Mouse (Mus musculus): ENCODE results near the gene Esr2. TPM values are rescaled to one million over a fixed set of nuclear protein-coding genes. Genes with fewer than 3 reads are reported as not detected.
A peak's percentile ranks its signal among the peaks of the same experiment; 100 is the strongest.

Esr2 gene
- polyA plus RNA-seq, 1 experiment from 2014 or later, result 0.39 TPM

- Histone ChIP-seq H3K4me1 (no peaks in the 10 kb centered on the region), H3K27ac (no peak overlapping the region), H3K9ac (no peak overlapping the region), H3K4me3 (no peak overlapping the region), H3K9me3 (no peaks in the 10 kb centered on the region), H3K4me2 (no peak overlapping the region), H3K36me3 (replicated peaks) (peaks cover 54% of the 10 kb centered on the region), H3K27me3 (replicated peaks) (no peaks in the 10 kb centered on the region)
- no peak for ATAC-seq (replicated peaks)
- WGBS, result 79% methylated on average over 30 of the region's 30 CpGs
These were observed 81.7 kb downstream of the Esr2 start for GRCm38 (mm10) chr12:76095117-76096035.

DNA sequence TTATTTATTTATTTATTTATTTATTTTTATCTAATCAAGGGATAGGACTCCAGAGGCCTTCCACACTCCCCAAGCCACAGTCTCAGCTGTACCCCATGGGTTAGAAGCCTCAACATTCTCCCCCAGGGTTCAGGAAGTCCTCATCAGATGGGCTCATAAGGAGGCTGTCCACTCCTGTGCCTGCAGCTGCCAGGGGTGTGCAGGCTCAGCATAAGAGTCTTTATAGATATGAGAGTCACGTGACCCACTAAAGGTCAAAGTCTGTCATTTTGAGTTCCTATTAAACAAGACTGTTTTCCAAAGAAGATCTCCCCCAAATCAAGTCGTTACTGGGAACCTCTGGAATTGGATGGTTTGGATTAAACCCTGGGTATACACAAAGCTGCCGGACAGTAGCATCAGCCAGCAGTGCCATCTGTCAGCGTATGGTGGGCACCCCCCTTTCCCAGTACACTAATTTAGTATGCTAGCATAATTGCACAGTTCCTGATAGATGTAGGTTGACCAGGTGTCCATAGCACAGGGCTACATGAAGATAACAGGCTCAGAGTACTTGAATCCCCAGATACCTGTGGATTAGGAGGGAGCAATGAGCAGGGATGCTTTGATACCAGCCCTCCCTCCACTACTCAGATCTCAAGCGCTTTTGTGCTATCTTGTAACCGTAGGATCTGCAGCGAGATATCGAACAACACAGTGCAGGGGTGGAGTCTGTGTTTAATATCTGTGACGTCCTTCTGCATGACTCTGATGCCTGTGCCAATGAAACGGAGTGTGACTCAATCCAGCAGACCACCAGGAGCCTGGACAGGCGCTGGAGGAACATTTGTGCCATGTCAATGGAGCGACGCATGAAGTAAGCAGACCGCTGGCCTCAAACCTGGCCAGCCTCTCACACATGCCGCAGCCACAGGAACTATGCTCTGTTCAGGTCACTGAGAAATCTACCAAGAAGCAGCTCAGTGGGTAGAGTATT is 83.2 kb downstream of the Esr2 start:
- Histone ChIP-seq H3K4me3 (no peak overlapping the region), H3K27ac (no peak overlapping the region), H3K9me3 (no peaks in the 10 kb centered on the region), H3K27me3 (replicated peaks) (no peaks in the 10 kb centered on the region), H3K9ac (no peak overlapping the region), H3K4me1 (no peaks in the 10 kb centered on the region), H3K4me2 (no peak overlapping the region), H3K36me3 (replicated peaks) (peaks cover 39% of the 10 kb centered on the region)
- 91% methylated on average over 15 of the region's 15 CpGs for WGBS
- ATAC-seq (replicated peaks), result no peak

DNA sequence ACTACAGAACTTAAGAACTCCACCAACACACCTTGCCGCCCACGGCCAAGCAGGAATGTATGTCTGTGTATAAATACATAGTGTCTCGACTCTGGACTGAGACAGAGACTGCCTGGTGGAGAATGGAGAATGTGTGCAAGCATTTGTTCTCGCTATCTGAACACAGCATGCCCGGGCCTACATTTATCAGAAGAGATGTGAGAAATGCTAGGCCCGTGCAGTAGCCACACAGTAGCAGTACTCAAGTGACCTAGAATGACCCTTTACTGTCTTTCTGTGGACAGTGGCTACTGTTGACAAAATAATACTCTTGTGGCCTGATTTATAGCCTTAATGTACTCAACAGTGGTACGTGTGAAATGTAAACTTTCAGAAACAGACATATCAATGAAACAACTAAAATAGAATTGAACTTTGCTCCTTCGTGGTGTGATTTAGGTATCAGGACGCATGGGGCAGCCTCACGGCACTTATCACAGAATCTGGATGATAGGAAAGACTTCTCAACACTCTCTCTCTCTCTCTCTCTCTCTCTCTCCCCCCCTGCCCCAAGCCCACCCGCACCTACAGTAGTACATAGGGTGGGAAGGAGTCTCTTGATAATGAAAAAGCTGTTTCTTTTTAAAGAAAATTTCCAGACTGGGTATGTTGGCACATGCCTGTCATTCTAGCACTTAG is 84.1 kb downstream of the Esr2 start:
- Histone ChIP-seq H3K9ac (no peak overlapping the region), H3K27ac (no peak overlapping the region), H3K4me3 (no peak overlapping the region), H3K4me1 (no peaks in the 10 kb centered on the region), H3K27me3 (replicated peaks) (no peaks in the 10 kb centered on the region), H3K9me3 (no peaks in the 10 kb centered on the region), H3K4me2 (no peak overlapping the region), H3K36me3 (replicated peaks) (peaks cover 29% of the 10 kb centered on the region)
- 90% methylated on average over 11 of the region's 11 CpGs for WGBS
- ATAC-seq (replicated peaks), result no peak

- no peak overlapping the region for H3K4me2 ChIP-seq
- H3K4me1 ChIP-seq, result peaks cover 16% of the 10 kb centered on the region; the same call in 1 of the 2 replicates
- 80% methylated on average over 13 of the region's 13 CpGs for WGBS
These were observed 90.0 kb downstream of the Esr2 start for GRCm38 (mm10) chr12:76087025-76087424.

GRCm38 (mm10) chr12:76085956-76086905 is 90.8 kb downstream of the Esr2 start:
- WGBS, result 79% methylated on average over 15 of the region's 15 CpGs
- Histone ChIP-seq H3K27me3 (replicated peaks) (no peaks in the 10 kb centered on the region), H3K9me3 (no peaks in the 10 kb centered on the region), H3K36me3 (replicated peaks) (peaks cover 3% of the 10 kb centered on the region; the same call in 1 of the 2 replicates), H3K9ac (no peak overlapping the region), H3K4me2 (no peak overlapping the region), H3K27ac (no peak overlapping the region), H3K4me1 (peaks cover 16% of the 10 kb centered on the region), H3K4me3 (no peak overlapping the region)
- no peak for ATAC-seq (replicated peaks)

More at GRCm38 (mm10) chr12:76087025-76087424, 90.0 kb downstream of the Esr2 start:
- Histone ChIP-seq H3K4me3 (no peak overlapping the region), H3K9me3 (no peaks in the 10 kb centered on the region), H3K27ac (no peak overlapping the region), H3K27me3 (replicated peaks) (no peaks in the 10 kb centered on the region), H3K36me3 (replicated peaks) (peaks cover 3% of the 10 kb centered on the region; the same call in 1 of the 2 replicates), H3K9ac (no peak overlapping the region)
- no peak for ATAC-seq (replicated peaks)

DNA sequence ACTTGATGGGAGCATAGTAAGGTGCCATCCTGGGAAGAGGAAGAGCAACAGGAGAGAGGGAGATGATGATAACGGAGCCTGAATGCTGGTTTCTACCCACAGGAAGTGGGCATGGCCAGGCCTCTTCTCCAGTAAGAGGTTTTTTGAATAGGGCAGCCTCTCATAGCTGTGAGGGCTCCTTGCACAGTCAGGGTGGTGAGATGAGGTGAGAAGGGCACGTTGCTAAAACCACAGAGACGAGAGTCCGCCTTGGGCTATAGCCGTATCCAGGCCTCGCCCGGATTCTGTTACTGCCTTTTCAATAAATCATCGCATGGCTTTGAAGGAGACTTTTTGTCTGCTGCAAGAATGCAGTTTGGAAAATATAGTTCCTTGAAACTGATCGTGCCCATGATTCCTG is 92.0 kb downstream of the Esr2 start:
- no peaks in the 10 kb centered on the region; the same call in 1 of the 2 replicates for H3K36me3 ChIP-seq (replicated peaks)
- no peak overlapping the region for H3K9ac ChIP-seq
- WGBS, result 86% methylated on average over 9 of the region's 9 CpGs

DNA sequence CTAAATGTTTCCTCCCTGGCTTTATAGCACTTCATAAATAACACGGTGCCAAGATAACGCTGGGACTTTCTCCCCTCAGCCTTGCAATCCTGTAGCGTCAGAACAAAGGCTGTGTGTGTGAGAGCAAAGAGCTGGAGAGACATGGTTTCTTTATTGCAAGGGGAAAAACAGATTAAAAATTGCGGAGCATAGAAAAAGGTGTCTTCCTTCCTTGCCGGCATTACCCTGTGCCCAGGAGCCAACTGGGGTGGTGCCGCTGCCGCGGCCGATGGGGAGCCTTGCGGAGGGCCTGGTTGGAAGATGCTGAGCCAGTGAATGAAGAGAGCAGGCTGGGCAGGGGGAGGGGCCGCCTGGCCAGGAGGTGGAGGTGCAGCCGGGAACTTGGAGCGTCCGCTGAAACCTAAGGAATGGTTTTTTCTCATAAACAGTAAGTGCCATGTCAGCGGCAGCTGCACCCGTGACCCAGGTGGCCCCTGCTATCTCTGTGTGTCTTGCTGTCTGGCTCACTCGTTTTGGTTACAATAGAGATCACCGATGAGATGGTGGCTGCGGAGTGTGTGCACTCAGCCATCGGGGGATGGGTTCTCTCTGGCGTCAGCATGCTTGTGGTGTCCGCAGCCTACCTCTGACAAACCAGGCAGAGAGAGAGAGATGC is 95.4 kb downstream of the Esr2 start:
- 3% methylated on average over 22 of the region's 22 CpGs for WGBS
- no peaks in the 10 kb centered on the region for H3K36me3 ChIP-seq (replicated peaks)
- no peaks in the 10 kb centered on the region for H3K27me3 ChIP-seq (replicated peaks)
- H3K4me3 ChIP-seq, result peak overlapping the region; percentile 42
- peak overlapping the region; percentile 59 for H3K4me2 ChIP-seq
- peak overlapping the region; percentile 91 for H3K27ac ChIP-seq
- peak overlapping the region; percentile 46 for H3K9ac ChIP-seq
- H3K9me3 ChIP-seq, result no peaks in the 10 kb centered on the region
- peak; percentile 97 for ATAC-seq (replicated peaks)
- H3K4me1 ChIP-seq, result peaks cover 24% of the 10 kb centered on the region

More for the DNA sequence above, 92.0 kb downstream of the Esr2 start:
- Histone ChIP-seq H3K27me3 (replicated peaks) (no peaks in the 10 kb centered on the region), H3K27ac (no peak overlapping the region), H3K4me3 (no peak overlapping the region), H3K9me3 (no peaks in the 10 kb centered on the region), H3K4me2 (no peak overlapping the region), H3K4me1 (peaks cover 24% of the 10 kb centered on the region)
- ATAC-seq (replicated peaks), result no peak

- Histone ChIP-seq H3K4me2 (peak overlapping the region; percentile 59), H3K9ac (peak overlapping the region; percentile 46), H3K36me3 (replicated peaks) (no peaks in the 10 kb centered on the region), H3K4me1 (peaks cover 24% of the 10 kb centered on the region), H3K27me3 (replicated peaks) (no peaks in the 10 kb centered on the region), H3K9me3 (no peaks in the 10 kb centered on the region), H3K27ac (peak overlapping the region; percentile 91), H3K4me3 (peak overlapping the region; percentile 42)
- WGBS, result 47% methylated on average over 14 of the region's 14 CpGs
- ATAC-seq (replicated peaks), result peak; percentile 38
These were observed 96.0 kb downstream of the Esr2 start for GRCm38 (mm10) chr12:76080876-76081556.

DNA sequence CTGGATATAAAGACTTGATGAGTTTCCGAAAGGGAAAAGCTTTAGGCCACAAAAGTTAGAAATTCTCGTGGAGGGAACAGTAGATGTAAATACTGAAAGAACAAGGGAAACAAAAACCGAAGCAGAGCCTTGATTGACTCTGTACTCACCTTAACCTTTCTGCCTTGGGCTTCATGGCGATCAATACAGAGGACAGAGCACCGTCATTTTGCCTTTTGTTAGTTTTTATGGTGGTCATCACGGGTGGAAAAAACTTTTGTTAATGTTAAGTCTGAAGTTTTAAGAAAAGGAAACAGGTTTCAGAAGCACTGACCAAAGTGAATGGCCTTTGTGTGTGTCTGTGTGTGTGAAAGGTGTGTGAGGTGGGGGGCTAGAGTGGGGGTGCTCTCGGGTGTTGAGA is 103.1 kb downstream of the Esr2 start:
- 35% methylated on average over 7 of the region's 7 CpGs for WGBS
- Histone ChIP-seq H3K4me3 (no peak overlapping the region), H3K36me3 (replicated peaks) (no peaks in the 10 kb centered on the region), H3K9me3 (no peaks in the 10 kb centered on the region), H3K4me2 (no peak overlapping the region), H3K27me3 (replicated peaks) (no peaks in the 10 kb centered on the region), H3K9ac (no peak overlapping the region), H3K4me1 (peaks cover 8% of the 10 kb centered on the region; the same call in 1 of the 2 replicates), H3K27ac (no peak overlapping the region)
- ATAC-seq (replicated peaks), result no peak

DNA sequence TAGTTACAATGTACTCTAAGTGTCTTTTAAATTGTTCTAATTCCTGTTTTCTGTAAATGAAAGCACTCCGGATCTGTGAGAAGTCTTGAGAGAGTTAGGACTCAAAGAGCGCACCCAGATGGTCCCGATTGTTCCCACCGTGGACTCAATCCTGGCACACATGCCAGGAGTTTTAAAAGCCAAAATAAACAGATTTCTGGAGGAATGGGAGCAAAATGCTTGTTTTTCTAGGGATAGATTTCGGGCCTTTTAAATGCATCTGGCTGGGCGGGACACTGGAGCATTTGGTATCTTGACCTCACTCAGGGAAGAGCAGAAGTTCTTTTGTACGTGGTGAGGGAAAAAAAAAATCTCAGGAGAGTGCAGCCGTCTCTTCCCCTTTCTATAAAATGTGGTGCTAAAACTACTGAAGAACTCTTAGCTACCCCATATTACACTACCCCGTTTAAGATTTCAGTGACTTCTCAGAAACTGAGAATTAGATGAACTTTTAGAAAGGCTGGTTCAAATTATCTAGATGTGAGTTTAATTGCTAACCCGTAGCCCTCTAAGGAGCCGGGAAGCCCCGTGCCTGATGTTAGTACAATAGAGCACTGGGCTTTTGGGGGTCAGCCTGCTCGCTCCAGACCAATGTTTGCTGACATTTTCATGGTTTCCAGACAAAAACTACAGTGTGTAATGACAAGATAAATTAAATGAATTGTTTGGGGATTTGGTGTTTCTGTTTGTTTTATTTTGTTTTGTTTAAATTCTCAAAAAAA is 103.8 kb downstream of the Esr2 start:
- Histone ChIP-seq H3K36me3 (replicated peaks) (no peaks in the 10 kb centered on the region), H3K4me3 (no peak overlapping the region), H3K4me1 (peaks cover 8% of the 10 kb centered on the region; the same call in 1 of the 2 replicates), H3K4me2 (no peak overlapping the region), H3K9me3 (no peaks in the 10 kb centered on the region), H3K27ac (no peak overlapping the region), H3K9ac (no peak overlapping the region), H3K27me3 (replicated peaks) (no peaks in the 10 kb centered on the region)
- WGBS, result 15% methylated on average over 13 of the region's 13 CpGs
- no peak for ATAC-seq (replicated peaks)
